Mouse (Mus musculus) splenic B cell, adult 2 months (primary cell): ENCODE data around the gene Dmkn.
"Not testable (repeated sequence)": the region's sequence is repeated elsewhere in the genome, so short reads cannot be mapped to it uniquely, and the experiment has no call there.

Experiments
- DNase-seq: peaks from one replicate; pipeline ENCODE4 v3.0.0-alpha.2; 2011; ENCODE audit warnings: low read depth, low spot score
- H3K27me3 ChIP-seq: 2 replicates; pipeline ENCODE4 v1.6.1; 2012; ENCODE audit warnings: mild to moderate bottlenecking, low read length, moderate library complexity, mixed read lengths; ENCODE audit not compliant: control insufficient read depth, poor library complexity, insufficient read depth, severe bottlenecking
- H3K36me3 ChIP-seq: 2 replicates; pipeline ENCODE4 v1.6.1; 2012; ENCODE audit warnings: mild to moderate bottlenecking, low read length, moderate library complexity, mixed read lengths; ENCODE audit not compliant: control insufficient read depth, poor library complexity, insufficient read depth, severe bottlenecking

Dmkn gene

DNA sequence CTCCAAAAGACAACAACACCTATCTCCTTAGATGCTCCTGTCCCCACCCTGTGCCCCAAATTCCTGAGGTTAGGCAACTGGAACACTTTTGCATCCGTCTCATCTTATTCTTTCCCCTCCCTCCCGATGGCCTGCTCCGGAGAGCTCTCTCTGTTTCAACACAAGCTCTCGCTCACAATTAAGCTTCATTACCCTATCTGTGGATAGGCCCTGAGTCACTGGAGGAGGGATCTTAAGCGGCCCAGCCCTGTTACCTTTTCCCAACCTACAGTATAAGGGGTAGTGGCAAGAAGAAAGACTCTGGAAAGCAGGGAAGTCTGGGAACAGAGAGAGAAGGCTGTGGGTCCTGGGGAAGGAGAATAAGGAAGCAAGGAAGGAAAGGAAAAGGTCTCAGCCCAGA lies at the start of gene Dmkn:
Gene Dmkn, plus strand, starts transcription at position 301 of the 400 bp plus-strand sequence.
- no peak for DNase-seq
- Histone ChIP-seq H3K36me3 (no peaks in the 10 kb centered on the region), H3K27me3 (no peaks in the 10 kb centered on the region)

DNA sequence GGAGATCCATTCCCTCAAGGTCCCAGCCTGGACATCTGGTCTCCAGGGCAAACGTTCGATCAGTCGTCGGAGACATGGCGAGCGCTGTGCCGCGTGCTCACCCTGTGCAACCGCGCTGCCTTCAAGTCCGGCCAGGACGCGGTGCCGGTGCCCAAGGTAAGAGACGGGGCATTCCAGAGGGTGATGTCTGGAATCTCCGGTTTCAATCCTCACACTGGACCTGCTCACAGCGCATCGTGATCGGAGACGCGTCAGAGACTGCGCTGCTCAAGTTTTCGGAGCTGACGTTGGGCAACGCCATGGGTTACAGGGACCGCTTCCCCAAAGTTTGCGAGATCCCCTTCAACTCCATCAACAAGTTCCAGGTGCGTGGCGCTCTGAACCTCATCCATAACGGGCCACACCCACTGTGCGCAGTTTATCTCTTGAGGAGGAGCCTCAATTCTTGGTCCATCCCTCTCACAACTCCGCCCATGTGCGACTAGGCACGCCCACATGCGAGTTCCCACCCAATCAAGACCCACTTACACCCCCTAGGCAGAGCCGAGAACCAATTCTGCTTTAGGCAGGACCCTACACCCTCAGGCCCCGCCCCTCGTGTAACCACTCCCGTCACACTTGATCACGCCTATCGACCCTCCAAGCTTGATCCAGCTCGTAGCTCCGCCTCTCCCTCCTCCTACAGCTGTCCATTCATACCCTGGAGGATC lies 46.4 kb upstream of the Dmkn start:
- peak; percentile 85 for DNase-seq
- H3K27me3 ChIP-seq = 0 out of 2 replicates have a peak, but pooled peaks cover 2% of the 10 kb centered on the region
- H3K36me3 ChIP-seq = no peaks in the 10 kb centered on the region

DNA sequence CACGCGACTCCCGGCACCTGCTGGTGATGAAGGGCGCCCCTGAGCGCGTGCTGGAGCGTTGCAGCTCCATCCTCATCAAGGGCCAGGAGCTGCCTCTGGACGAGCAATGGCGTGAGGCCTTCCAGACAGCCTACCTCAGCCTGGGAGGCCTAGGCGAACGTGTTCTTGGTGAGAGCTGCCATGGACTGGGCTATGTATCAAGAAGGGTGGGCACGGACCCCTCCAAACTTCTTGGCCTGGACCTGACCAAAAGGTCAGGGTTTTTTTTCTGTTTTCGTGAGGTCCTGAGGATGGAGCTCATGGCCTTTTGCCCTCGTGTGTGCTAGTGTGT lies 45.9 kb upstream of the Dmkn start:
- Histone ChIP-seq H3K36me3 (no peaks in the 10 kb centered on the region), H3K27me3 (0 out of 2 replicates have a peak, but pooled peaks cover 2% of the 10 kb centered on the region)
- no peak for DNase-seq

DNA sequence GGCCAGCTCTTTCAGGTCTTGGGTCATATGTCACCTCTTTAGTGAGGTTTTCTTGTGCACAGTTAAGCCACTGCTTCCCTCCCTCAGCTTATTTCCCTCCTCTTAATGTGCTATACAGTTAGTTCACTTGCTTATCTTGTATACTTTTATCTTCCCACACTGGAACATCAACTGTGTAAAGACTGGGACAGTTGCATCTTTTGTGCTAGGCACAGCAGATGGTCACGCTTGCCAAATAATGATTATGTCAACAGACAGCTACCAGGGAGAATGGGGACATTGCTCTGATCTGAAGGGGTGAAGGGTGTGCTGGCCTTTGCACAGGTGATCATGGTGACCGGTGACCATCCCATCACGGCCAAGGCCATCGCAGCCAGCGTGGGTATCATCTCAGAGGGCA lies 43.9 kb upstream of the Dmkn start:
- Histone ChIP-seq H3K36me3 (no peaks in the 10 kb centered on the region), H3K27me3 (0 out of 2 replicates have a peak, but pooled peaks cover 2% of the 10 kb centered on the region)
- DNase-seq = no peak

DNA sequence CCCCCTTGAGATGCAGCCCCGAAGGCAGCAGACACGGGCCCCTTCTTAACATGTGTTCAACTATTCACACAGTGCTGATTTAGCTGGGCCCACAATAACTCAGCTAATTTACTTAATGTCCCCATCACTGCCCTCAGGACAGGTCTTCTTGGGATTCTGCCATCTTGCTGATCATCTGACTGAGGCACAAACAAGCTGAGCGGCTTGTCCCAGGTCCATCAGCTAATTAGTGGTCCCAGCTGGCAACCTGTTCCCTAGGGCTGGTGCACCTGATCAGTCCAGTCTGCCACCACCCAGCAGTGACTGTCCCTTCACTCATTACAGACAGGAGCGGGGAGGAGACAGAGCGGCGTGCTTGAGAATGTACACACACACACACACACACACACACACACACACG lies 42.3 kb upstream of the Dmkn start:
- DNase-seq = no peak
- H3K36me3 ChIP-seq = no peaks in the 10 kb centered on the region
- no peaks in the 10 kb centered on the region for H3K27me3 ChIP-seq

DNA sequence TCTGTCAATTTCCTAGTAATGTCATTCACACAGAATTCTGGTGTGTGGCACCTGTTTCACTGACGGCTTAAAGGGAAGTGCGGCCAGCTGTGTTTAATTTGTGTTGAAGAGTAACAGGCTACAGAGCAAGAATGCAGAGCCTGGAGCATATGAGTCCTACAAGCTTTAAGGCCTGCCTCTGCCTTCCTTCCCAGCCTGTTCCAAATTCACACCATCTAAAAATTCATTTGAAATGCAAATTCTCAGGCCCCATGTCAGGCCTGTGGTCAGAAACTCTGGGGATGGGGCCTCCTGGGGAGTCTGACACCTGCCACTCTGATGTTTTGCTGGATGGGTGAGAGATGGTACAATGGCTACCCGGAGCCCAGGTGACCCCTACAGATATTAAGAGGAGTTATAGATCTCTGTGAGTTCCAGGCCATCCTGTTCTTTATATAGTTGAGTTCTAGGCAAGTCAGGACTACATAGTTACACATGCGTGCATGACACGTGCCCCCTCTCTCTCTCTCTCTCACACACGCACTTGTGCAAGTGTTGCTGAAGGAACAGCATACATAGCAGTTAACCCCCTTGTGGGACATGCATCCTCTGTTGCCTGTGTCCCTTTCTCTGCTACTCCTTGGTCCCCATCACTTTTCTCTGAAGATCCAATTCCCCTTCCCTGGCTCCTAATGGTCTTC lies 40.1 kb upstream of the Dmkn start:
- no peak for DNase-seq
- no peaks in the 10 kb centered on the region for H3K27me3 ChIP-seq
- no peaks in the 10 kb centered on the region; the same call in 1 of the 2 replicates for H3K36me3 ChIP-seq

DNA sequence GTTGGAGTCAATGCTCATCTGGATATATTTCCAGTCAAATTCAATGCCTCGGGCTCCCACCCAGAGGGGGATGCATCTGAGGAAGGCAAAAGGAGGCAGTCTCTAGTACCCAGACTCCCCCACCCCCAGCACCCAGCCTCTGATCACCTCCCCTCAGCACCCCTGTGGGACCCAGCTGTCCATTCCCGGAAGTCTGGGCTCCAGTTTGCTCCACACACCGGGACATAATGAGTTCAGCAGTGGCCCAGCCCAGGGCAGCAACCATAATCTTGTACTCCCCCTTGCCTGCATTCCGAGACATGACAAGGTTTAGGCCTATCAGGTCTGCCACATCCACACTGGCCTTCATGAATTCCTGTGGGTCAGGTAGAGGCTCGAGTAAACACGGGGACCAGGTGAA lies 35.3 kb upstream of the Dmkn start:
- H3K27me3 ChIP-seq = no peaks in the 10 kb centered on the region
- peaks cover 4% of the 10 kb centered on the region; the same call in 1 of the 2 replicates for H3K36me3 ChIP-seq
- DNase-seq = no peak

DNA sequence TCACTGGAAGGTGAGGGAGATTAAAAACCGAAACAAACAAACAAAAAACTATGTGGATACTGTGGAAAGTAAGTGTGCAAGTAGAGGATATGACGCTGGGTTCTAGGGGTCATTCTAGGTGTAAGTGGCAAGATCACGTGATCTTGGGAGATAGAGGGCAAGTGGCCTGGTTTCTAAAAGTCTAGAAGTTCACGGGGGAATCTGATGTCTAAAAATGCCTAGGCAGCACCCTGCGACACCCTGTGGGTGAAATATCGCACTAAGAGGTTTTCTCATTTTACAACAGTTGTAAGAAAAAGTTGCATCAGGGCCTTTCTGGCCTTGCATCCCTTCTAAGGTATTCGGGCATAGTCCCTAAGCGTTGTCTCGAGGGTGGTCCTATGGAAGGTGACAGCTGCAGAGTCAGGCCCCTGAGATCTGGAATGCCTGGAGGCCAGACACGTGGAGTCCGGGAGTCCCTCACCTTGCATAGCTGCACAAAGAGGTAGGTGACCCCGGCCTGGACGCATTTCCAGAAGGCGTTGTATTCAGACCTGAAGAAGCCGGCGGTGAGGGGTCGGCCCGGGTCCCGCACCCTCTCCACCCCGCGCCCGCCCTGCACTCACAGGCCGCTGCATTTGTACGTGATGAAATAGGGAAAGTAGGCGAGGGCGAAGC lies 34.7 kb upstream of the Dmkn start:
- H3K27me3 ChIP-seq = no peaks in the 10 kb centered on the region
- peaks cover 4% of the 10 kb centered on the region; the same call in 1 of the 2 replicates for H3K36me3 ChIP-seq
- peak; percentile 23 for DNase-seq

DNA sequence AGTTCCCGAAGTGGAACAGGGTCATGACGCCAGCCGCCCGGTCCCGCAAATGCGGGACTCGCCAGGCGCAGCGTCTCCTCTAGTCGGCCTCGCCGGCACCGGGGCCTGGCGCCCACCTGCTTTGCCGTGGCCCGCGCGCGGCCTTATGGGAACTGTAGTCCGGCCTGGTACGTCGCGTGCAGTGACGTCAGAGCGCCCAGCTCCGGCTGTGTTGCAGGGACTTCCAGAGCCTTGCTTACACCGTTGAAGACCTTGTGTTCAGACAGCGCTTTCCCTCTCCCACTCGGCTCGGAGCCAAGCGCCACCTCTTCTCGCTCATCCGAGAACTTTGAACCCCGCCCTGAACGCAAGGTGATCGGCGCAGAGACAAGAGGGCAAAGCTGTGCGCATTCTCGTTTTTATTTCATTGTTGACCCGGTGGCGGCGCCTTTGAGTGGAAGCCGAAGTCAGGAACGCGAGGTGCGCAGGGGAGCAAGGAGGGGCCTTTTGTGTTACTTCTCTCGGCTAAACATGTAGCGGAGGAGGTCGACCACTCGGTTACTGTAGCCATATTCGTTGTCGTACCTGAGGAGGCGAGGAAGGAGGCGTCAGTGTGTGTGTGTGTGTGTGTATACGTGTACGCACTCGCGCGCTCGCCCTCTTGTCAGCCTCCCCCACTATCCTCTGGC lies 34.0 kb upstream of the Dmkn start, which contains the start of gene Tmem147:
Gene Tmem147, minus strand, starts transcription at position 145 of the 668 bp plus-strand sequence.
- peak; percentile 93 for DNase-seq
- Histone ChIP-seq H3K27me3 (no peaks in the 10 kb centered on the region), H3K36me3 (peaks cover 6% of the 10 kb centered on the region; the same call in 1 of the 2 replicates)

DNA sequence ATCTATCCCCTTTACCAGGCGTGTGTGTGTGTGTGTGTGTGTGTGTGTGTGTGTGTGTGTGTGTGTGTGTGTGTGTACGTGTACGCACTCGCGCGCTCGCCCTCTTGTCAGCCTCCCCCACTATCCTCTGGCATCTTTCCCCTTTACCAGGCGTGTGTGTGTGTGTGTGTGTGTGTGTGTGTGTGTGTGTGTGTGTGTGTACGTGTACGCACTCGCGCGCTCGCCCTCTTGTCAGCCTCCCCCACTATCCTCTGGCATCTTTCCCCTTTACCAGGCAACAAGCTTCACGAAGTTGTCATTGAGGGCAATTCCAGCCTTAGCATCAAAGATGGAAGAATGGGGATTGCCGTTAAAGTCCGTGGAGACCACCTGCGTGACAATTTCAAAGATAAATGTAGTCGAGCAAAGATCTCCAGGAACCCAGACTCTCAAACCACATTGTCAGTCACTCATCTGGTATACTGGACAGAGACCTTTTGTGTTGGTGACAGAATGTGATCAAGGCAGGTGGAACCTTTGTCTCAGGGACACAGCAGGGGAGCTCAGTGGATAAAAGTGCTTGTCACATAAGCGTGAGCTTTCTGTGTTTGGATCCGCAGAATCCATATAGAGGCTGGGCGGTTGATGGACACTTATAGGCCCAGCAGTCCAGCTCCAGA lies 33.4 kb upstream of the Dmkn start:
- not testable (repeated sequence) for DNase-seq, H3K36me3 ChIP-seq, H3K27me3 ChIP-seq

DNA sequence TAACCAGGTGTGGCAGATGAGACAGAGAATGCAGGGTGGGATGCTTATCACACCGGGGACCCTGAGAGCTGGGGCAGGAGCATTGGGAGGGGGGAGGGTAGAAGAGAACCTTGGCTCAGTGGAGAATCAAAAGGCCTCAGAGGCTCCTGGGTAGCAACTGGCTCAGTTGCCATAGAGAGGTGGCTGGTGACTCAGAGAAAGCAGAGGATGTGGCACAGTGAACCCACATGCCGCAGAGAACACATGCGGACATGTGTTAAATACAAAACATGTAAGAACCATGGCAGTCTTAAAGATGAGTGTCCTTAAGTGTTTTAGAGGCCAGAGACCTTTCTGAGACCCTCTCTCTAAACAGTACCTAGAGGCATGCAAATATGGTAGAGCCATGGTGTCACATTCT lies 27.3 kb upstream of the Dmkn start:
- DNase-seq = no peak

DNA sequence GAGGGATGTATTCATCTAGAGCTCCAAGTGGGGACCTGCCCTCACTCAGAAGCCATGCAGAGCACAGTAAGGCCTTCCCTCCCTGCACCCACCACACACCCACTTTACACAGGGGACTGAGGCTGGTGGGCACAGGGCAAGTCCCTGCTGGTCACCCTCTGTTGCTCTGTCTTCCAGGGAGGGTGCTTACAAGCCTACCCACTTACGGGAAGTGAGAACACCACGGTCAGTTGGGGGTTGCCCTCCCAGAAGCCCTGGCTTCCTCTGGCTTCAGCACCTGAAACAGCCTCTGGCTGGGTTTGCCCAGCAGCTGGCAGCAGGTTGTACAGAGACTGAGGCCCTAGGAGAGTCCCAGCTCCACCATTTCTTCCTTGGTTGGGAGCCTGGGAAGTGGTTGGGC lies 21.0 kb upstream of the Dmkn start:
- DNase-seq = peak; percentile 66
- H3K36me3 ChIP-seq = not testable (repeated sequence)

More for the DNA sequence above, 27.3 kb upstream of the Dmkn start:
- H3K36me3 ChIP-seq = peaks cover 8% of the 10 kb centered on the region; the same call in 1 of the 2 replicates
- no peaks in the 10 kb centered on the region for H3K27me3 ChIP-seq

DNA sequence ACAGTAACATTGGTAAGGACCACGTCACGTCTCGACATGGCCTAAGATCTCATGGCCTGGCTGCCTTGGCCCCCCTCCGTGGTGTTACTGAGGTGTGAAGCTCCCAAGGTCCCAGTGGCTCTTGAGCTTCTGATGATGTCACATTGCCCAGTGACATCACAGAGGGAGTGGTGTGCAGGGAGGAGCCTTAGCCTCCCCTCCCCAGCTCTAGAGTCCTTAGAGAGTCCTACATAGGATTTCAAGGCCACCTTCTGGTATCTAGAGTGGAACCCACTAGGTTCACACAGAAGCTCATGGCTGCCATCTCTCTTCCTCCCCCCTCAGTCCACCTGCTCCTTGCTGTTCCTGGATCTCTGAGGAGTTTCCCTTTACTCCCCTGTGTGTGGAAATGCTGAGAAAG lies 19.9 kb upstream of the Dmkn start, which contains the start of gene Gapdhs:
Gene Gapdhs, minus strand, starts transcription at position 65 of the 400 bp plus-strand sequence.
- H3K27me3 ChIP-seq, H3K36me3 ChIP-seq, DNase-seq: not testable (repeated sequence)

More for the DNA sequence above, 21.0 kb upstream of the Dmkn start:
- H3K27me3 ChIP-seq = not testable (repeated sequence)

DNA sequence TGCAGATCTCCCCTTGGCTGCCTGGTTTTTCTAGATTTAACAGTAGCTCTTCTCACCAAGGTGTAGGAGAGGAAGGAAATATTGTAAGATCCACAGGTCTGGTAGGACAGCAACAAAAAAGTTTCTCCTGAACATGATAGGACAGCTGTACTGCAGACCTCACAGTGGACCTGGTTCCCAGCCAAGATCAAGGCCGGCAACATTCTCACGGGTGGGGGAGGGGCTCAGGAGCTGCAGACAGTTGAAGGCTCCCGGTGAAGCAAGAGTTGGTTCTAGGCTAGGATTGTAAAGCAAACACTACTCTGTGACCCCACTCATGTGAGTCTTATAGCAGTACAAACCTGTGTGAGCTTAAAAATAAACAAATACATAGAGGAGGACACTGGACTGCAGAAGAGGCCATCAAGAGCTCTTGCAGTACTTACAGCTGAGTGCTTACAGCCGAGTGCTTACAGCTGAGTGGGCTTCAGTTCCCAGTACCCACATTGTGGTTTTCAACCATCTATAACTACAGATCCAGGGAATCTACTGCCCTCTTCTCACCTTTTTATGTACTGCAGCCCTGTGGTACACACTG lies 19.4 kb upstream of the Dmkn start:
- DNase-seq = no peak
- Histone ChIP-seq H3K36me3 (no peaks in the 10 kb centered on the region), H3K27me3 (no peaks in the 10 kb centered on the region)
